Mouse (Mus musculus): ENCODE results near the gene Unc5c. TPM values are rescaled to one million over a fixed set of nuclear protein-coding genes. Genes with fewer than 3 reads are reported as not detected.

The Unc5c gene
- polyA plus RNA-seq, 2 experiments = 0.18 to 0.25 TPM

GRCm38 (mm10) chr3:141598936-141599335 is 133.9 kb downstream of the Unc5c start:
- ATAC-seq (ENCODE audit: insufficient read depth) (no peak), DNase-seq (ENCODE audit: low read depth in 3 of 3, low spot score in 3 of 3) (no peak)
- no peak overlapping the region for H3K4me3 ChIP-seq (ENCODE audit: insufficient read depth in 1 of 2, low read depth in 2 of 2, low read length in 2 of 2)
- H3K27me3 ChIP-seq (ENCODE audit: control insufficient read depth, insufficient read depth, low read length) = no peaks in the 10 kb centered on the region
- TF ChIP-seq EP300 (IDR thresholded peaks at IDR 0.05; ENCODE audit: low read depth) (no peak), CTCF (IDR thresholded peaks at IDR 0.05; ENCODE audit: low read depth) (no peak)
- H3K36me3 ChIP-seq (replicated peaks; ENCODE audit: control insufficient read depth, insufficient read depth, low read depth) = no peaks in the 10 kb centered on the region
- no peak overlapping the region for H3K9ac ChIP-seq (replicated peaks)
- 50% methylated on average over 2 of the region's 2 CpGs for WGBS (ENCODE audit: insufficient replicate concordance)
- no peak overlapping the region for H3K27ac ChIP-seq
- H3K4me2 ChIP-seq (ENCODE audit: low read depth) = no peak overlapping the region
- no peaks in the 10 kb centered on the region for H3K4me1 ChIP-seq (replicated peaks; ENCODE audit: control insufficient read depth in 2 of 2, insufficient read depth in 2 of 2, low read length in 1 of 2)
- H3K9me3 ChIP-seq (ENCODE audit: control insufficient read depth, low read length) = no peaks in the 10 kb centered on the region

DNA sequence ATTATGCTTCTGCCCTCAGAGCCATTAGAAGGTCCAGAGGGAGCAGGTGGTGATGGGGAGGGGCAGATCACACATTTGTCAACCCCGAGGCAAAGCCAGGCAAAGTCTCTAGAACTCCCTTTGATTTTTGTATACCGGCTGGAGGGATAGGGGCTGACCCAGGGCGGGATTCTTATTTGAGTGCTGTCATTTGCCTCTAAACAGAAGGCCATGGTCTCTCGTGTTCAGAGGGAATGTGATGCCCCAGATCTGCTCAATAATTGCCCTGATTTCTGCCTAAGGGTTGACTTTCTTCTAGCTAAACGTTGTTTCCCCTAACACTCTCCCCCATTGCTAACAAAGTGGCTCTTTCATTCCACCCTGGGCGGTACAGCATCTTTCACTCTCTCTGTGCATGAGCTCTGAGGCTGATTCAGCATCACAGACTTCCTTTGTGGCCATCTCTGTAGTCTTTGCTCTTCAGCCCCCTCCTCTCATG is 136.1 kb downstream of the Unc5c start:
- Histone ChIP-seq H3K9ac (replicated peaks) (no peak overlapping the region), H3K4me3 (ENCODE audit: insufficient read depth in 1 of 2, low read depth in 2 of 2, low read length in 2 of 2) (no peak overlapping the region), H3K9me3 (ENCODE audit: control insufficient read depth, low read length) (no peaks in the 10 kb centered on the region), H3K27ac (no peak overlapping the region), H3K27me3 (ENCODE audit: control insufficient read depth, insufficient read depth, low read length) (no peaks in the 10 kb centered on the region), H3K36me3 (replicated peaks; ENCODE audit: control insufficient read depth, insufficient read depth, low read depth) (no peaks in the 10 kb centered on the region), H3K4me2 (ENCODE audit: low read depth) (no peak overlapping the region), H3K4me1 (replicated peaks; ENCODE audit: control insufficient read depth in 2 of 2, insufficient read depth in 2 of 2, low read length in 1 of 2) (no peaks in the 10 kb centered on the region)
- DNase-seq (ENCODE audit: low read depth in 3 of 3, low spot score in 3 of 3) = no peak
- no peak for ATAC-seq (ENCODE audit: insufficient read depth)
- 29% methylated on average over 6 of the region's 6 CpGs for WGBS (ENCODE audit: insufficient replicate concordance)
- TF ChIP-seq EP300 (IDR thresholded peaks at IDR 0.05; ENCODE audit: low read depth) (no peak), CTCF (IDR thresholded peaks at IDR 0.05; ENCODE audit: low read depth) (no peak)

DNA sequence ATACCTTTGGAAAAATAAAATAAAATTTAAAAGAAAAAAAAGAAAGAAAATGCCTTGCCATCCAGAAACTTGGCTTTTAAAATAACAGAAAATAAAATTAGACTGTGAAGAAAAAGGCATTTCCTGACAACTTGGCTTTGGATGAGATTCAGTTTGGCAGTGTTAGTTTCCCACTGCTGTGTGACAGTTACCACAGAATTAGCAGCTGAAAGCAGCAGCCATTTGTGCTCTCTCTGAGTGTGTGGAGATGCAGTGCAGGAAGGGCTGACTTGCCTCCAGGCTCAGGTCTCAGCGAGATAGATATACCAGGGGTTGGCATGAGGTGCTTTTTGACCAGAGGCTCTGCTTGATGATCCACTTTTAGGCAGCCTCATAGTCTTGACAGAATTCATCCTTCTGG is 151.7 kb downstream of the Unc5c start:
- H3K4me2 ChIP-seq (ENCODE audit: low read depth) = no peak overlapping the region
- ATAC-seq (ENCODE audit: insufficient read depth) (no peak), DNase-seq (ENCODE audit: low read depth in 3 of 3, low spot score in 3 of 3) (no peak)
- TF ChIP-seq EP300 (IDR thresholded peaks at IDR 0.05; ENCODE audit: low read depth) = no peak
- no peak overlapping the region for H3K9ac ChIP-seq (replicated peaks)
- no peak overlapping the region for H3K27ac ChIP-seq
- no peaks in the 10 kb centered on the region for H3K9me3 ChIP-seq (ENCODE audit: control insufficient read depth, low read length)
- no peaks in the 10 kb centered on the region for H3K36me3 ChIP-seq (replicated peaks; ENCODE audit: control insufficient read depth, insufficient read depth, low read depth)
- H3K4me1 ChIP-seq (replicated peaks; ENCODE audit: control insufficient read depth in 2 of 2, insufficient read depth in 2 of 2, low read length in 1 of 2) = no peaks in the 10 kb centered on the region
- no peaks in the 10 kb centered on the region for H3K27me3 ChIP-seq (ENCODE audit: control insufficient read depth, insufficient read depth, low read length)
- no peak overlapping the region for H3K4me3 ChIP-seq (ENCODE audit: insufficient read depth in 1 of 2, low read depth in 2 of 2, low read length in 2 of 2)
- 31% methylated on average over 1 of the region's 1 CpGs for WGBS (ENCODE audit: insufficient replicate concordance)

DNA sequence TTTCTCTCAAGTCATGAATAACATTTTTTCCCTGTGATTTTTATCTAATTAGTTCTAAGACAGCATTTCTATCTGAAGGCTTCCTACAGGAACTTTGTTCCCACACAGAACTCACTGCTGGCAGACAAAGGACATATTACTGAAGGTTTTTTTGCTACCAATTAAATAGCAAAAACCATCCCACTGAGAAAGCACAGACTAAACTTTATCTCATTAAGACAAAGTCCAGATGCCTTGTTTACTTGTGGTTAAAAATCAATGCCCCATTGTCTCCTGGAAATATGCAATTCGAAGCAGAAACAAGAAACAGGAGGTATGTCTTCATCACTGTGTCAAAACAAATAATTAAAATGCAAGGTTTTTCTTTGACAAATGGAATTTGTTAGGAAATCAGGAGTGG is 153.7 kb downstream of the Unc5c start:
- no peak overlapping the region for H3K9ac ChIP-seq (replicated peaks)
- H3K4me2 ChIP-seq (ENCODE audit: low read depth) = no peak overlapping the region
- no peaks in the 10 kb centered on the region for H3K4me1 ChIP-seq (replicated peaks; ENCODE audit: control insufficient read depth in 2 of 2, insufficient read depth in 2 of 2, low read length in 1 of 2)
- H3K27me3 ChIP-seq (ENCODE audit: control insufficient read depth, insufficient read depth, low read length) = no peaks in the 10 kb centered on the region
- H3K9me3 ChIP-seq (ENCODE audit: control insufficient read depth, low read length) = no peaks in the 10 kb centered on the region
- no peak for TF ChIP-seq CTCF (IDR thresholded peaks at IDR 0.05; ENCODE audit: low read depth)
- no peak for TF ChIP-seq EP300 (IDR thresholded peaks at IDR 0.05; ENCODE audit: low read depth)
- H3K36me3 ChIP-seq (replicated peaks; ENCODE audit: control insufficient read depth, insufficient read depth, low read depth) = no peaks in the 10 kb centered on the region
- ATAC-seq (ENCODE audit: insufficient read depth) (no peak), DNase-seq (ENCODE audit: low read depth in 3 of 3, low spot score in 3 of 3) (no peak)
- no peak overlapping the region for H3K27ac ChIP-seq
- H3K4me3 ChIP-seq (ENCODE audit: insufficient read depth in 1 of 2, low read depth in 2 of 2, low read length in 2 of 2) = no peak overlapping the region
- WGBS (ENCODE audit: insufficient replicate concordance) = 10% methylated on average over 1 of the region's 1 CpGs

DNA sequence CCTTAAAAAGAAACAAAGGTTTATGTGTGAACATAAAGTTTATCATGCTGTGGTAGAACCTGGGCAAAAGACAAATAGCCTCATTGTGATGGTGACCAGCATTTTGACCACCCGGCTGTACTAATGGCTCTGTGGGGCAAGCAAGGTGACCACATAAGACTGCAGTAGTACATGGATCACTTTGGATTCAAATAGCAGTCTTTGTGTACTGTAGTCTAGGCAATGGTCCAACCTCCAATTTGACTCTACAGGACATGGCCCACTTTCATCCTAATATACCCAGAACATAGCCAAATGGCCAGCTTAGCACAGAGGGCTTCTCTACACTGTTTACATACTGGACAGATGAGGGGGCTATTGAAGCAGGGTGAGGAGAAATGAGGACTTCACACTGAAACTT is 156.5 kb downstream of the Unc5c start:
- Histone ChIP-seq H3K9ac (replicated peaks) (no peak overlapping the region), H3K4me1 (replicated peaks; ENCODE audit: control insufficient read depth in 2 of 2, insufficient read depth in 2 of 2, low read length in 1 of 2) (no peaks in the 10 kb centered on the region), H3K27ac (no peak overlapping the region), H3K4me2 (ENCODE audit: low read depth) (no peak overlapping the region), H3K4me3 (ENCODE audit: insufficient read depth in 1 of 2, low read depth in 2 of 2, low read length in 2 of 2) (no peak overlapping the region), H3K27me3 (ENCODE audit: control insufficient read depth, insufficient read depth, low read length) (no peaks in the 10 kb centered on the region), H3K9me3 (ENCODE audit: control insufficient read depth, low read length) (no peaks in the 10 kb centered on the region), H3K36me3 (replicated peaks; ENCODE audit: control insufficient read depth, insufficient read depth, low read depth) (no peaks in the 10 kb centered on the region)
- ATAC-seq (ENCODE audit: insufficient read depth) (no peak), DNase-seq (ENCODE audit: low read depth in 3 of 3, low spot score in 3 of 3) (no peak)
- WGBS (ENCODE audit: insufficient replicate concordance) = 61% methylated on average over 1 of the region's 1 CpGs
- TF ChIP-seq EP300 (IDR thresholded peaks at IDR 0.05; ENCODE audit: low read depth) (no peak), CTCF (IDR thresholded peaks at IDR 0.05; ENCODE audit: low read depth) (no peak)
